Mouse (Mus musculus) testis, postnatal 14 days (tissue): ENCODE data around the gene Oaf.
A peak's percentile ranks its signal among the peaks of the same experiment; 100 is the strongest.

Experiments
- DNase-seq: peaks from one replicate; pipeline ENCODE4 v3.0.0; 2021; ENCODE audit warnings: low spot score

Oaf gene

DNA sequence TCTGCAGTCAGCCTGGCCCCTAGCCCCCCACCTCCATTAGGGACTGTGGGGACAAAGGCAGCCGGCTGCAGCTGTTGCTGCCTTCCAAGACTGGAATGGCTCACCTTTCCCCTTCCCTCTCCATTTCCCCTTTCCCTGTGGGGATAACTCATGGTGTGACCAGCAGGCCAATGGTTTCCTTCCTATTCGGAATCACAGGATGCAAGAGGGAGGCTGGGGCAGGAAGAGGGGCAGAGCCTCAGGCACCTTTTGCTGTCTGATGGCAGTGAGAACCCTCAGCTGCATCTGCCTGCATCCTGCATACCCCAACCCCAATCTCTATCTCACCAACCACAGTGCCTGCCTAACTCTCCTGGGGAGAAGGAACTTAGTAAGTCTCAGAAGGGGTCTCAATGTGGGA is 14.2 kb downstream of the Oaf start:
- DNase-seq = no peak

DNA sequence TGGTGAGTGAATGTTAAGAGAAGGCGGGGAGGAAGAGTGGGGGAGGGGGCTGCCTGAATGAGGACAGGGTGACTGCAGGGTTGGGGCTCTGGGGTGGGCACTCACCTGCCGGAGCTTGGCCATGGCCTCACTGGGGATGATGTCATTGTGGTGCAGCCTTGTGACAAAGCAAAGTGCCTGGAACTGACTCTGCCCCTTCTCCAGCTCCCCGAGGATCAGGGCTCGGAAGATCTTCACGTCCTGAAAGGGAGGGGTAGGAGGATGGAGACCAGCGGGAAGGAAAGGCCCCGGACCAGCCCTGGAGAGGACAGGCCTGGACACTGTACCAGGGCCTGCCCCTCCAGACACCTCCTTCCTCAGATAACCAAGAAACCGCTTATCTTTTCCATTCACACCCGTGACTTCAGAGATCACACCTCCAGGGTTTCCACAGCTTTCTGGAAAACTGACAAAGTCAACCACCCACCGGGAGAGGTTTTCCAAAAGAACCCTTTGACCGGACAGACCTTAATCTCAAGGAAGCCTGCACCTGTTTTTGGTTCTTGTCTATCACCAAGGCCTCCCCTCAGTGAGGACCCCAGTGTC is 14.8 kb downstream of the Oaf start:
- DNase-seq = no peak

DNA sequence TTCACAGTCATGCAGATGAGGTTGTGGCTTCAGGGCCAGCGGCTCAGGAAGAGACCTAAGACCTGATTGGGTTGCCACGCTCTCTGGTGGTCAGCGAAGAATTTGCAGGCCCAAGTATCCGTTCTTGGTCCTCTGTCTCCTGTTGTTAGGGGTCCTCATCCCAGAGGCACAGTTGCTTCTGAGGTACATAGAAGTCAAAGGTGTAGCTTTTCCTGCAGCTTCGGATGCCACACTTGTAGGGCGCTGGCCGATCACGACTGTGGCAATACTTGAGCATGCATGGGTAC is 17.3 kb downstream of the Oaf start:
- DNase-seq = no peak

DNA sequence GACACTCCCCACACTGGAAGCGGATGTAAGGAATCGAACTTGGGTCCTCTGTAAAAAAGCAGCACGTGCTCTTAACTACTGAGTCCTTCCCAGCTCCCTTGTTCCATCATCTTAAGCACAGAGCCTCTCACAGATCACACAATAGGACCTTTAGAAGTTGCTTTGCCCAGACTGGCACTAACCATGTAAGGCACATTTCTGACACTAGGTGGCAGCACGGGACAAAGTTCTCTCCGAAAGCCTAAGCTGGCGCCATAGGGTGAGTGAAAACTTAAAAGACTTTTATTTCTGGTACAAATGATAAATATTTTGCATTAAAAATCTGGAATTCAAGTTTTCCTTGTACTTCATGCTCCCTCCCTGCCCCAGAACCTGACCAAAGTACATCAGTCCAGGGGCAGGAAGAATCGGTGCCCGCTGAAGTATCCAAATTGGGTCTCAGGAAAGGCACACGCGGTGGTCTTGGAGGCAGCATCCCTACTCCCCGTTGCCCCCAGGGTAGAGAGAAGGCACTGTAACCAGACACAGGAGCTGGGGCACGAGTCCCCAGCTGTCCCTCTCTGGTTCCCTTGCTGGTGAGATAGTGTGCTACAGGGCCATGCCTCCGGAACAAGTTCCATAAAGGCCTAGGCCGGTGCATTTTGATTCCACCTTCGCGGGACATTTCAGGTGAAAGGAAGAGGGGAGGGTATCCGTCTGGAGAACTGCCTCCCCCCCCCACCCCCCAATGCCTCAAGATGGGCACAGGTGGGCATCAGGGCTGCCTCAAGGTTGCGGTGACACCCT is 17.9 kb downstream of the Oaf start:
- DNase-seq = peak; percentile 73

DNA sequence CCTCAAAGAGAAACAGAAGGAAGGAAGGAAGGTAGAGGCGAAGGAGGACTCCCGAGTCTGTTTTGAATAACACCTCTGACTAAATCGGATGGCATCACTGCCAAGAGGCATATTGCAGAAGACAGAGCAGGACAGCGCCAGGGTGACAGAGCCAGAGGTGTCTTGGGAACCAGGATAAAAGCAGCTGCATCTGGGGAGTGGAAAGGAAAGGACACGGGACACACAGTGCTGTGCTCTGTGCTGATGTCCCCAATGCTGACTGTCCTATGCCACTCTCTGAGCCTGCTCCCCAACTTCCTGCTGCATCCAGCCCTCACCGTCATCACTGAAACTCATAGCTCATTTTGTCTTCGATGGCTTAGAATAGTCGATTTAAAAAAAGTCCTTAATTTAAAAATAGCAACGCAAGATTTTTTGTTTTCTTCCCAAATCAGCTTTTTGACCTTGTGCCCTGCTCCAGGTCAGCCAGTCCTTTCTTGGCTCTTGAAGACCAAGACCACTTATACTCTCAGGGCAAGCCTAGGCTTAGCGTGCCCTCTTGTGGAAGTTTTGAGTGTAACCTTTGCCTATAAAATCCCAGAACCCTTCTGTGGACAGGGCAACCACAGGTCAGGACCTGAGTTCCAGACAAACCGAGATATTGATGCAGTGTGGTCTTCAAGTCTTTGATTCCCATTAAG is 28.8 kb downstream of the Oaf start:
- peak; percentile 15 for DNase-seq

DNA sequence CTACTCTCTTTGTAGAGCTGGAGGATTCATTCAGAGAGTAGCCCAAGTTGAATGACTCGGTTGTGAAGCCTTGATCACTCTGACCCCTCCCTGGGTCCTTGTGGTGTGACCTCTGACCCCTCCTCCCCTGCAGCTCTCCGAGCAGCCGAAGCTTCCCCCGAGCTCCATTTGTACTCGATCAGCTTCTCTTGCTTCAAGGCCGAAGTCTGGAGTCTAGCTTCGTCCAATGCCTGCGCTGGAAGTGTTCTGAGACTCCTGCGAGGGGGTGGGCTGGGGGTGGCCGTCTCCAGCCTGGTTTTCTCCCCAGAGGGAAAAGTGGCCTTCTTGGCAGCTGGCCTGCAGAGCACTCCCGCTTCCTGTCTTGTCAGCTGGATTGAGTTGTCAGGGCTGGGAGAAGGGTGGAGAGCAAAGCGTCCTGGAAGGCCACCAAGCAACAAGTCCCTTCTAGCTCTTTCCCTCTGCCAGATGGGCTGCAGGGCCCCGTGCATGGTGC is 29.5 kb downstream of the Oaf start, which contains the start of gene Pou2f3:
Pou2f3 (minus strand) TSS at position 180 of the 493 bp plus-strand sequence.
- DNase-seq = peak; percentile 68

DNA sequence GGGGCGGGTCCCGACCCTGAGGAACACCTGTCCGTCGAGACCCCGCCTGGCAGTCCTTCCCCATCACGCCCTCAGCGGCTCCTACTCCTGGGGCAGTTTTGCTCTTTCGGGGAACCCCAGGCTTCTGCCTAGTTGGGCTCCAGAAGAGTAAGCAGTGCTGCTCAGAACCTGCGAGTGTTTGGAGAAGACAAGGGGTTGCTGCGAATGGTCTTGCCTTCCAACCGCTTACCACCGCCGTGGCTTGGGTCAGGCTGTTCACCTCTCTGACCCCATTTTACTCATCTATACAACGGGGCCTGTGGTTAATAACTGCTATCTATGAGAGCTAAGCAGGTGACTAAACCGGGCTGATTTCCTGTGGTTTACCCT is 33.7 kb downstream of the Oaf start:
- DNase-seq = no peak

DNA sequence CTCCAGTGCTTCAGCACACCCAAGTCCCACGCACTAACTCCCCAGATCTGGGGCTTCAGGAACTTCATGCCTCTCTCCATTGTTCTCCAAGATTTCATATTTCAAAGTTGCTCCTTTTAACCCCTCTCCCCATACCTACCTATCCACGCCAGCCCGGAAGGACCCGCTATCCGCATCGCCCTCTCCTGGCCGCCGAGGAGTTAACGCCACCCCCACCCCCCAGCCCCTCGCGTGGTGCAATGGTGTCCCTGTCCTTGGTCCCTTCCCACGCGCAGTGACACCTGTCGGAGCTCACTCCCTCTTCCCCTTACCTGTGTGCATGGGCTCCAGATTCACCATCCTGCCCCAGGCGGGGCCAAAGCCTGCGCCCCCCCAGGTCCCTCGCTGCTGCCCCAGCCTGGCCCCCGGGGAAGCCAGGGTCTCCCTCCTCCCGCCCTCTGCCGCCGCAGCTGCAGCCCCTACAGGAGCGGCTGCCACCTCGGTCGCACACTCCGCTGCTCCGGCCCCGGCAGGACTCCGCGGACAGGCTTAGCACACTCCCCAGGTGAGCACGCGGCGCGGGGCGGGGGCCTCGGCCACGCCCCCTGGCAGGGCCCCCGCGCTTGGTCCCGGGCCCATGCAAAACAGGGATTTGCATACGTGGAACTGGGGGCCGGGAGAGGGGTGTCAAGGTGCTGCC is 34.2 kb downstream of the Oaf start:
- DNase-seq = no peak

DNA sequence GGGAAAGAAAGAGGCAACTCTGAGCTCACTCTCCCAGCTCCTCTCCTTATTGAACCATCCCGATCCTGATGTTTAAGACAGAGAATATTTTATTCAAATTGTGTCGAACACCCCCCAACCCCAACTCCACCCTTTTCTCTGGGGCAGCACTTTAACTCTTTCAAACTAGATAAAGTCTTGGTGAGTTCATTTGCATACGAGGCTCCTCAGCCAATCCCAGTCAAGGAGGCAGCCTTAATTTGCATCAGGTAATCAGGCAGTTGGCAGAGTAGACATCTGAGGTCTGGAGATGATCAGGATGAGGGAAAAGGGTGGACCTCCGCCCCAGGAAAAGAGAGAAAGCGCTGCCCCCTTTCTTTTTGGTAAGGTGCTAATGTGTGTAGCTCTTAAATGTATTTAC is 39.5 kb downstream of the Oaf start:
- no peak for DNase-seq

DNA sequence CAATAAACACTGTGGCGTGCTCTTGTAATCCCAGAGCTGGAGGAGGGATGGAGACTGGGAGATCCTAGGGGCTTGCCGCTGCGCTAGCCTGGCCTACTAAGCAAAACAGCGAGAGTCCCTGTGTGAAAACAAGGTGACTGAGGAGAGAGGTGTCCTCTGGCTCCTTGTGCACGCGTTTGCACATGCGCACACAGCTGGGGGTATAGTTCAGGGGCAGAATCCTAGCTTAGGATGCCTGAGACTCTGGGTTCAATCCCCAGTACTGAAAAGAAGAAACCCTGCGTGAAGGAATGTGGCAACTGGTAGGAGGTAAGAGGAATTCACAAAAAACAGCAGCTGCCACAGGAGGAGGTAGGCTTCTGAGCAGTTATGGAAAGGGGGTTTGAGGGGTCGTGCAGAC is 45.7 kb downstream of the Oaf start:
- DNase-seq = no peak

DNA sequence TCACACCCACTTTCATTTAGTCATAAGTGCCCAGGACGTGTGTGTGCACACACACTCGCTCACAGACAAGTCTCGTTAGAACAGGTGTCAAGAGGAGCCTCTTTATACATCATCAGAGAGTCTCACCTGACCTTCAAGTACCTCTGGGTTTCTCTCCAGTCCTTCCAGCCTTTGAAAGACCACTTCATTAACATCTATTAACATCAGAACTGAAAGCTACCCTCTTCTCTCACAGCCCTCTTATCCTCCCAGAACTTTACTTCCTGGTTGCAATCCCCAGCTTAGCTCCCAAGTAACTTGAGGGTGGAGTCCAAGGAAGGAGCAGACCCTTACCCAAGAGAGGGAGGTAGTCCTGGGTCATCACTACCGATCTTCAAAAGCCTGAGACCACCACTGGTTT is 48.1 kb downstream of the Oaf start:
- DNase-seq = no peak

DNA sequence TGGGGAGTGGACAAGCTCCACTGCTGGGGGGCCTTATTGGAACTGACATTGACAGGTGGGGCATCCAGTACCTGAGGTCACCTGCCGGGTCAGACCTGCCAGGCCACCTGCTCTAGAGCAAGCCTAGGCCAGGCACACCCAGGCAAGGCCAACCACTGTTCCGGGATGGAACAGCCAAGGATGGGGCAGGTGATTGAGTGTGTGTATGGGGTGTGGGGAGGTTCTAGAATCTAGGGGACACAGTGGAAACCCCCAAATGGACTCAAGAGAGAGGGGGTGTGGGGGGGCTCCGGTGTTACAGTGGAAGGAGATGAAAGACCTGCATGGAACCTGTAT is 50.7 kb downstream of the Oaf start:
- DNase-seq = no peak

DNA sequence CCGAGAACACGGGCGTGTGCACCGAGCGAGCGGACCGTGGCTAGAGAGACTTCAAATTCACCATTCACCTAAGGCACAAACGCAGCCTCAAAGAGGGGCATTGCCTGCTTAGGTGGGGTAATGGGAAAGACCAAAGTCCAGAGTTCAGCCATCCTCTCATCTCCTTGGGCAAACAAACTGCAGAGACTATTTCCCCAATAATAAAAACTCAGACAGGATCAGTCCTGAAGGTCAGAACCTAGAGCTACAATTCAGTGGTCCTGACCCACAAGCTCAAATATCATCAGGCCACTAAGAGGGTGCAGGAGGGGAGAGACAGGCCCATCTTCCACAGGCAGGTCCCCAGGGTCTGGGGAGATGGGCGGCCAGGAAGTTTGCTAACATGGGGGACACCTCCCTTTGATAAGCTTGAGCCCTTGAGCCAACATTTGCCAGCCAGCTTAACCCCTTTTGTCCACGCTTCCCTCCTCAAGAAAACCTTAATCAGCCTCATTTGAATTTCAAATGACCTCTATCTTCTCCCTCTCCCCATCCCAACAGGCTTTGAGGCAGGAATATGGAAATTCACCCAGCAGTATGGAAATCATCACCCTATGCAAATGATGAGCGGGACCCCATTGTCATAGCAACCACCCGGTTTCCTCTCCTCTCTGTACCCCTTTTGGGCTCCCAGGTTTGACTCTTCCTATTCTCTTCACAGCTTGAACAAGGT is 51.2 kb downstream of the Oaf start:
- DNase-seq = no peak

DNA sequence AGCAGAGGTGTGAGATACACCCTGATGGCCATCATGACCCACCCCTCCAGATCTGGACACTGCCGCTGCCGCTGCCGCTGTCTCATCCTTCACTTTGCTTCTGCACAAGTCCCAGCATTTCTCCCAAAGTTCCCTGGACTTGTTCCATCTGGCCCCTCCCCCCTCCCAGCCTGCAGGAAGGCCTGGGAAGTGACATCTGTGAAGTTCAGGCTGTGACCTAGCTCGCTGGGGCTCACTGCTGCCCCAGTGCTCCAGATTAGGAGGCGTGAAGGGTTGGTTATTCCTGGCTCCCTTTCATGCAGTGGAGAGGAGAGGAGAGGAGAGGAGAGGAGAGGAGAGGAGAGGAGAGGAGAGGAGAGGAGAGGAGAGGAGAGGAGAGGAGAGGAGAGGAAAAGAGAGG is 60.1 kb downstream of the Oaf start:
- DNase-seq = no peak

DNA sequence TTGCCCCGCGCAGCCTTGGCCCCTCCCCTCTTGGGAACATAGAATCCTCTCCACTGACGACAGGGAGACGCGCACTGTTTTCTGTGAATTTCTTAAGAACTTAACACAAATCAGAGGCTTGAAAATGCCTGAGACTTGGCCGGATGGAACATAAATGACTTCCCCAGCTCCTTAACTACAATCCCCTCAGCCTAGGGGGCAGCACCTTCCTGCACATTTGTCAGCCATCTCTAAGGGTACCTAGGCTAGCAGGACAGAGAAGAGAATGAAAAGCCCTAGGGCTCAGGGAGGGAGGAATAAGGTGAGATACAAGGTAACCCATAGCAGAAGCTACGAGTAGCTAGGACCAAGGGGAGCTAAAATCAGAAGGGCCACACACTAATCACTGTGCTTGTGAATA is 61.5 kb downstream of the Oaf start:
- no peak for DNase-seq
